Mouse (Mus musculus) layer of hippocampus, adult 9-10 months (tissue): Measurements from ENCODE around the gene R3hcc1l.

Experiments
- DNase-seq: peaks from one replicate; pipeline ENCODE4 v3.0.0; 2022; ENCODE audit warnings: low spot score

R3hcc1l gene

DNA sequence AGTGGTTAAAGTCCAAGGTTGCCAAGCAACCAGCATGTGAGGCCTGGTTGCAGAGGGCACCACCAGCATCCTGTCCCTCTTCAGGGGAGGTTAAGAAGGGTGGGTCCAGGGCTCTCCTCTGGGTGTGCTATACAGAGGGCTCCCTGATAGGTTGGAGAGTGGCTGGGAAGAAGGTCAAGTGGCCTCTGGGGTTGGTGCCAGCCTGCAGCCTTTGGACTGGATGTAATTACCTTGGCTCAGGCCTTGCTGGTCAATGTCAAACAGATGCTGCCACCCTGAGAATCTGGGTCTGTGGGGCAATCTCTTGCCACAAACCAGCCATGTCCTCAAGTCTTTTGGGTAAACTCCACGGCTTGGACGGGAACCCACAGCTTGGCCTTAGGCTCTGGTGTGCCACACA lies 82.9 kb downstream of the R3hcc1l start:
- DNase-seq = no peak

DNA sequence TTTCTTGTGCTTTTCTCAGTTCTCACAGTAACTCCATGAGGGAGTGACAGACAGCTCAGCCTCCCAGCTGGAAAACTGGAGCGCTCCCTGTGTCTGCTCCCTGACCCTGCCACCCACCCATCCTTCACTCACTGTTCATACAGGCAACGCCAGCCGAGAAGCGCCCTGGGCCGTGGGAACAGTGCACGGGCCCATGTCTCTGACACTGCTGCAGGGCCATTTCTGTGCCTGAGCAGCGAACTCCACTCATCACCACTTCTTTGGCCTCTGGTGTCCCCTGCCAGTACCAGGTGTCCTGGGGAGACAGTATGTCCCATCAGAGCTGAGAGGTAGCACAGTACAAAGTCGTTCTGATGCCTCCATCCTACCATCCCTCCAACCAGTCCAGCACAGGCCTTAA lies 83.5 kb downstream of the R3hcc1l start:
- no peak for DNase-seq

DNA sequence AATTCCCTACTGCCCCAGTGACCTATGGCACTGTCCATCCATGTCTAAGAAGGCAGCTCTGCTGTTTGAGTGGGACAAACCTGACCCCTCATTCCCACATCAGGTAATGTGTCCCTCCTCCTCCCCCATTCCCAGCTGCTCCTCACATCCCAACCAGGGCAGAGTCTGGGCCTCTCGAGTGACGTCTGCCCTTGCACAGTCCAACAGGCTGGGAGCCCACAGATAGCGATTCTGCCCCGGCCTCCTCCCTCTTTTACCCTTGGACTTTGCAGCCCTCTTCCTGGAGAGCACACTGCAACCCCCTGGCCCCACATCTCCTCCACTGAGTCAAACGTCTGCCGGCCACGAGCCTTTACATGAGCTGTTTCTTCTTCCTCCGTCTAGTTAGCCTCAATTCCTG lies 84.0 kb downstream of the R3hcc1l start:
- DNase-seq = no peak

DNA sequence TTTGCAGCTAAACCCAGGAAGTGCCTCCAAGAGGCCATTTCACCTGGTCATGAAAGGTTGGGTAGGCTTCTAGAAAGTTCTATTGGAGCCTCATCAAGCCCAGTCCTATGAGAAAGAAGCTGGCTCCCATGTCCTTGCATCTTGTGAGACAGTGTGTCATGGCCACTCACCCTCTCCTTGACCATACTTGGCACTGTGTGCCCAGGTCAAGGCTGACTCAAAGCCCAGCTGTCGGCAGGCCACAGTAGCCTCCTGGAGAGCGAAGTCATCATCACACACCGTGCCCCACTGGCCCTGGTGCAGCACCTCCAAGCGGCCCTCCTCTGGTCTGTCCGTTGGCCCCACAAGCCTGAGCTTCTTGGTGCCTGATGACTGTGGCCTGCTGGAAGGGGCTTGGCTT lies 89.5 kb downstream of the R3hcc1l start:
- DNase-seq = no peak

DNA sequence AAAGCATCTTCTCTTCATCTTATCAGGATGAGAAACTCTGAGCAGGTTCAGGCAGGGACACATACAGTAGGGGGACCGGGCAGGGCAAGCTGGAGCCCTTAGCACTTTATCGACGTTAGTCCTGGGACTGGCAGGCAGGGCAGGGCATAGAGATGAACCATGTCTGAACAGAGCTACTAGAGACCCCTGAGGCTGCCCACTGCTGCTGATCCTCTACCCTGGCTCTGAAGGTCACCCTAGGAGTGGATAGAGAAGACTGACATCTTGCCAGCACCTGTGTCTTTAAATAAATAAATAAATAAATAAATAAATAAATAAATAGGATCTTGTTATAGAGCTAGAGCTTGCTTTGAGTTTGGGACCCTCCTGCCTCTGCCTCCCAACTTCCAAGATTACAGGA lies 91.2 kb downstream of the R3hcc1l start:
- no peak for DNase-seq

GRCm38 (mm10) chr19:42611746-42612145 lies 93.2 kb downstream of the R3hcc1l start:
- no peak for DNase-seq

DNA sequence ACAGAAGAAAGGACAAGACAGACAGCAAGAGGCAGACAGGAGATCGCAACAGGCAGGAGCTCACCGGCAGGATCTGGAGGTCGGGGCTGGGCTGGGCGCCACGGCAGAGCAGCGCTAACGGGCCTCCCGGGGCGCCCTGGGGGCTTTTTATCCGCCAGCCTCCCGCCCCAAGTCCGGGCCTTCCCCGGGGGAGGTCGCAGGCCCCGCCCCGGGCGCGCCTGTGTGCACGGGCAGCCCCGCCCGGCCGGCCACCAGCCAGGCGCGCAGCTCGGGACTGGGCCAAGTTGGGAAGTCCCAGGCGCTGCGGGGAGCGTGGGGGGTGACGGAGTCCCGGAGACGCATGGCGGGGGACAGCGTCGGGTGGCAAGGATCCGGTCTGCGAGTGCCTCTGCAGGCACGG lies 94.1 kb downstream of the R3hcc1l start, which contains the start of gene Loxl4:
TSS of gene Loxl4 (minus strand) at position 160 of the 400 bp plus-strand sequence.
- no peak for DNase-seq

DNA sequence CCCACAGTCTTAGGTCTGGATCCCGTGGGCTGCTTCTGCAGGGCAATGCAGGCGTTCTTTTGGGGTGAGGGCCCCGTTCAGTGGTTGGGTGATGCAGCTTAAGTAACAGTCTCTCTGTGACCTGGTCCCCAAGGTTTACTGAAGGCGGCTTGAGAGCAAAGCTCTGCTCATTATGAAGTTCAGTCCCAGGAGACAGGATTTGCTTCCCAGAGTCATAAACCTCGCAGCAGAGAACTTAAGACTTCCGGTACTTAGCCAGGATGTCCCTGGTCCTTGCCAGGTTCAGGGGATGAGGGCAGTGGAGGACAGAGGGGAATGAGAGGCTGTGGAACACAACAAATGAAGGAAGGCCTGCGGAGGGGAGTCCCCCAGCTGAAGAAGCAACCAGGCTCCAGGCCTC lies 94.6 kb downstream of the R3hcc1l start:
- DNase-seq = no peak

GRCm38 (mm10) chr19:42613647-42614225 lies 95.2 kb downstream of the R3hcc1l start:
- DNase-seq = no peak

- no peak for DNase-seq
These were observed 109.5 kb downstream of the R3hcc1l start for GRCm38 (mm10) chr19:42628068-42628467.

GRCm38 (mm10) chr19:42631541-42631961 lies 113.0 kb downstream of the R3hcc1l start:
- no peak for DNase-seq

DNA sequence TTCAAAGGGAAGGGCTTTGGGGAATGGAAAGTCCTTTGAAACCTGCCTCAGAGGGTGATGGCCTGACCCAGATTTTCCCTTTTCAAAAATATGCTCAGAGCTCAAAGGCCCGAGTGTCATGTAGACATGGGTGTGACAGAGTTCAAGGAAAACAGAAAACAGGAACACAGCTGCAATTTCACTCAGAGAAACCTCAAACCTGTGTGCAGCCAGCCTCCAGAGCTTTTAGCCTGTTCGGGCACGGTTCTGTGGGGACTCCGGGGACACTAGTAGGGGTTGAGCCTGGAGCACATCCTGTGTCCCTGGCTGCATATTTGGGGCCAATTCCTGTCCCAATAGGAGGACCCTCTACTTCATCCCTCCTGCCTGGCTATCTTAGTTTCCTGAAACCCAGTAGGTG lies 113.7 kb downstream of the R3hcc1l start:
- DNase-seq = no peak

DNA sequence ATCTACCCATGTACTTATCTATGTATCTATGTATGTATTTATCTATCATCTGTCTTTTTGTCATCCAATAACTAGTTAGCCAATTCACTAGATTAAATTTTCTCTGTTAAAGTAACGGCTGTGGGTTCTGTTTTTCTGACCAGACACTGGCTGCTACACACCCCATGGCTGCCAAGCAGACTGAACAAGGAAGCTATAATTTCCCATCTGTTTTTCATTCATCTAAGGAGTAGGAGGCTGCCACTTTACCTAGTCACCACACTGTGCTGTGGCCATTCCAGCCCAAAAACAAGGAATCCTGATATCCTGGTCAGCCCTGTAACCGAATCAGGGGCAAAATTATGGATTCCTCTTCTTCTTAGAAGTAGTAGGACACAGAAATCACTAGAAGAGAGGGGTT lies 115.1 kb downstream of the R3hcc1l start:
- no peak for DNase-seq

GRCm38 (mm10) chr19:42636631-42637030 lies 118.1 kb downstream of the R3hcc1l start:
- DNase-seq = no peak

GRCm38 (mm10) chr19:42638604-42639481 lies 120.3 kb downstream of the R3hcc1l start:
- DNase-seq = no peak

GRCm38 (mm10) chr19:42639544-42639943 lies 121.0 kb downstream of the R3hcc1l start:
- no peak for DNase-seq

DNA sequence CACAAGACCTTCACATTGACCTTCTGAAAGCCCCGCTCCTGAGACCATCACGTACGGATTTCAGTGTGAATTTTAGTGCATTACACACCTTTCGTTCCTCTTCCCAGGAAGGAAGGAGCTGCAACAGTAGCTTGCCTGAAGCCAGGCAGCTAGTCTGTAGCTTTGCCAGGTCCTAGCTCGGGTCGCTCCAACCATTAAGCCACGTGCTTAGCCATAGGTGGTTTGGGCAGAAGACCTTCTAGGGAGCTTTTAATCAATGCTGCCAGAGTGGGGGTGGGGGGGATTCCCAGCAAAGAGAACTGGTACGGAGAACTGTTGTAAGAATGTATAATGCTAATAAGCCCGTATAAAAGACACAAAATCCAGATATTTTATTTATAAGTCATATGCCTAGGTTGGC lies 121.7 kb downstream of the R3hcc1l start:
- no peak for DNase-seq
